Mouse (Mus musculus) adrenal gland, adult (tissue): ENCODE data around the gene Sh2b1.

ENCODE experiments used
- DNase-seq, 2 experiments: peaks; one replicate each; pipeline ENCODE4 v3.0.0; 2022 to 2023; ENCODE audit warnings: low spot score in 1 of 2; ENCODE audit not compliant: inconsistent age in 2 of 2

The Sh2b1 gene

DNA sequence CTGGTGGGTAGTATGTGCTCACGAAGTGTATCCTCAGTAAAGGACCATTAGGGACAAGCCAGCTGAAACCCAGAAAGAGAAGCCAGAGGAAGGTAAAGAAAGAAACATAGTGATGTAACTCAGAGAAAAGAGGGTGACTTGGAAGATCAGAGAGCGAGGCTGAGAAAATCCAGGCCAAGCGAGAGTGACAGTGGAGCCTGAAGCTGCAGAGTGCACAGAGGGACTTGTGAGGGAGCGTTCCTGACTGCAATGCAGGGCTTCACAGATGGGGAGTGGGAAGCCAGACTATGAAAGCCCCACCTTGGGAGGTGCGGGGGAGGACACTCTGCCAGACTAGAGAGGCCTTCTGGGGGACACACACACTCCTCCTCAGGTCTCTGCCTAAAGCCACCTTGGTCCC lies 17.0 kb downstream of the Sh2b1 start:
- DNase-seq, result no peak

DNA sequence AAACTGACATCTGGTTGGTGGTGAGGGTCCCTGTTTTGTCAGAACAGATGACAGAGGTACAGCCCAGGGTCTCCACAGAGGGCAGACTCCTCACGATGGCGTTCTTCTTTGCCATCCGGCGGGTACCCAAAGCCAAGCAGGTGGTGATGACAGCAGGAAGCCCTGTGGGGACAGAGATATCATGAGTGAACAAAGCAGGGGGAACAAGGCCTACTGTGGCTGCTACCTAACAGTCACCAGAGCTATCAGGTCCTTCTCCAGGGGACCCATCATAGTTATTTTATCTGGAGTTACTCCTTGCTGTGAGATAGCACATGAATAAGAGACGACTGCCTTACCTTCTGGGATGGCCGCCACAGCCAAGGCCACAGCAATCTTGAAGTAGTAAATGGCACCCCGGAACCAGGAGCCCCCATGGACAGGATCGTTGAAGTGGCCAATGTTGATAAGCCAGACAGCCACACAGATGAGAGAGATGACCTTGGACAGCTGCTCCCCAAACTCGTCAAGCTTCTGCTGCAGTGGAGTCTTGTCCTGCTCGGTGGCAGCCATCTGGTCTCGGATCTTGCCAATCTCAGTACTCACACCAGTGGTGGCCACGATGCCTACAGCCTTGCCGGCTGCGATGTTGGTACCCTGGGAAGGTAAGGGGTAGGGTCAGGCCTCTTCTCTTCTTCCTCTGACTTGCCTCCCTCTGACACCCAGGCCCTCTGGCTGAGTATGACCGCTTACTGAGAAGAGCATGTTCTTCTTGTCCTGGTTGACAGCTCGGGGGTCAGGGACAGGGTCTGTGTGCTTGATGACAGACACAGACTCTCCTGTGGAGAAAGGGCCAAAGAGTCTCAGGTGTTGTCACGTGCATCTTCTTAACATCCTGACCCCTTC lies 18.6 kb downstream of the Sh2b1 start:
- DNase-seq, result no peak

DNA sequence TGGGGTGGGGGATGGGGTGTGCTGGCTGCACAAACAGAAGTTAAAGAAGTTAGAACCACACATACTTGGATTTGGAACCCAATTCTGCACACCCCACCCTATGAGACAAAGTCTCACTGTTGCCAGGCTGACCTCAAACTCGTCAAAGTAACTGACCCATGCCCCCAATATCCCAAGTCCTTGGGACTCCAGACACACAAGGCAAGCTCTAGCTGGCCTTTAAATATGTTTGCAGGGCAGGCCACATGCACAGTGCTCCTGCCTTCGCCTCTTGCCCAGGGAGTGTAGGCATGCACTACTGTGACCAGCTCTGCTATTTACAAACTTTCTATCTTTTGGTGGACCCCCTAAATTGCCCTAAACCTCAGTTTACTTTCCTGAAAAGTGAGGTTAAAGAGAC lies 20.0 kb downstream of the Sh2b1 start:
- no peak for DNase-seq

DNA sequence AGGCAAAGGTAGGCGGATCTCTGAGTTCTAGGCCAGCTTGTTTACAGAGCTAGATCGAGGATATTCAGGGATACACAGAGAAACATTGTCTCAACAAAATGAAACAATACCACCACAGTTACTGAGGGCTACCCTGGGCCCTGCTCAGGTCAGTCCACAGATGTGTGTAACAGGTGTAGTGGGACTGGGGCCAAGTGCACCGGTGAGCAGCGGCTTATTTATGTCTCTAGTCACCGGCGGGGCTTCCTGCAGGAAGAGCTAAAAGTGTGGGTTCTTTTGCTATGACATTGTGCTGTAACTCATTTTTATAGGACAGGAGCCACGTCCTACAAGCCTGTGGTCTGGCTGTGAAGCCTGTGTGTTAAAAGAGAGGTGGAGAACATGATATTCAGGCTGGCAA lies 21.4 kb downstream of the Sh2b1 start:
- no peak for DNase-seq

DNA sequence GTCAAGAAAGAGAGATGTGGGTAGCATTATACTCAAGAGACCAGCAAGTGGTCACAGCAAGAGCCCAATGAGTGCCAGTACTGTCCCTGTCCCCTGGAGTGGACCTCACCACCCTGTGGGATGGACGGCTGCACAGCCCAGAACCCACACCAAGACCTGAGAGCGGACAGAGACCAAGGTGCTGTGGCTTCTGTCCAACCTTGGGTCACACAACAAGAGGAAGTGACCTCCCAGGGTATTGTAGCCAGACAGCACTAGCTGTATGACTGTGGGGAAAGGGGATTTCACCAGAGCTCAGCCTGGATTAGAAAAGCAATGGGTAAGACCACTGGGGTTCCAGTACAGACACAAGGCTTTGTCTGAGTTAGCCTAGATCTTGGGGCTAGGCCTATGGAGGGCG lies 23.0 kb downstream of the Sh2b1 start:
- DNase-seq, result no peak

DNA sequence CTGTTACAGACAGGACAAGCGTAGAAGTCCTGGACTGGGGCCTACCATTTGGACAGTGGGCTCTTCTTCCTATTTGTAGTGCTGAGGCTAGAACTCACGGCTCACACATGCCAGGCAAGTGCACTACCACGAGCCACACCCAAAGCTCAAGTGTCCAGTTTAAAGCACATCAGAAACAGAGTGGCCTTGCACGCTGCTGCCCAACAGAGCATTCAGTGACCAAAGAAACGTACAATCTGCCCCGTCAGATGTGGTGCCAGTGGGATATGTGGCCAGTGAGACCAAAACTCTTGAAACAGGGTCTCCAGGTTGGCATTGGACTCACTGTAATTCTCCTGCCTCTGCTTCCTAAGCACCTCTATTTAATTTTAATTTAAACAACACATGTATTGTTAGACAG lies 24.6 kb downstream of the Sh2b1 start:
- no peak for DNase-seq

DNA sequence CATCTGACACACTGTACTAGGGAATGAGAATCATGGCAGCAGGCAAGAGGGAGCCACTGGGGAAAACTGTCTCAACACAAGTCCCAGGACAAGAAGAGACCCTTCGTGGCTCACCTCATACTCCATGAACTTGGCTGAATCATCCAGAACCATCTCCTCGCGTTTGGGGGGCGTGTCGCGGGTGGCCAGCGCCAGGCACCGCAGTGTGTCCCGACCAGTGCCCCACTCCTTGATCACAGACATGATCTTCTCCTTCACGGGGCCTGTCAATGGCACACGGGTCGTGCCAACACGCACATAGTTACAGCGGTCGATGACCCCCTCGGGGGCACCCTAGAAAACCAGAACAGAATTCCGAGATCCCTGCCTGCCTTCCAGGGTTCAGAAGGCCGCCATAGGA lies 25.2 kb downstream of the Sh2b1 start:
- DNase-seq, result no peak

DNA sequence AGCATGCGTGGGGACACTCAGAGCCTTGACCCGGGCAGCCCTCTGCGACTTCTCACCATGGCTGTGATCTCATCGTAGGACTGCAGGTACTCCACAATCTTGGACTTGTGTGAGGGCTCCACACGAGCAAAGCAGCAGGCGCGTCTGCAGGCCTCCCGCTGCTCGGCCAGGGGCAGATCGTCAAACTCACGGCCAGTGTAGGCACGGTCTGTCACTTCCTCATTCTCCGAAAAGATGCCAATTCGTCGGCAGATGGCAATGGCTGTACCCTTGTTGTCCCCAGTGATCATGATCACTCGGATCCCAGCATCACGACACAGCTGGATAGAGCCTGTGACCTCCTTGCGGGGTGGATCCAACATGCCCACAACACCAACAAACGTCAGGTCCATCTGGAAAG lies 26.7 kb downstream of the Sh2b1 start:
- DNase-seq, result no peak

DNA sequence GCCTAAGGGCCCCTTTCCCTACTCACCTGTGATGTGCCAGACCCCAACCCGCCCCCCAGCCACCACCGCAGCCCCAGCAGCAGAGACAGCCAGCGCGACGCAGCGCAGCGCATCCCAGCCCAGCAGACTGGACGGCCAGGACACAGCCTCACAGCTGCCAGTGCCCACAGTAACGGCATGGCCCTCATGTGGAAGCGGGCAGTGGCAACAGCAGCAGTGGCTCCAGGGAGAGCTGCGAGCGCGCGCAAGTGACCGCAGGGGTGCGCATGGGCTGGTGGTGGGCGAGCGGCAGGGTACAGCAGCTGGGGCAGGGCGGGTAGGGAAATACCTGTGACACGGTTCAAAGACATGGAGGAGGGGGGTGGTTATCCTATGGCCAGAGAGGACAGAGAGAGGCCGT lies 29.0 kb downstream of the Sh2b1 start:
- no peak for DNase-seq

DNA sequence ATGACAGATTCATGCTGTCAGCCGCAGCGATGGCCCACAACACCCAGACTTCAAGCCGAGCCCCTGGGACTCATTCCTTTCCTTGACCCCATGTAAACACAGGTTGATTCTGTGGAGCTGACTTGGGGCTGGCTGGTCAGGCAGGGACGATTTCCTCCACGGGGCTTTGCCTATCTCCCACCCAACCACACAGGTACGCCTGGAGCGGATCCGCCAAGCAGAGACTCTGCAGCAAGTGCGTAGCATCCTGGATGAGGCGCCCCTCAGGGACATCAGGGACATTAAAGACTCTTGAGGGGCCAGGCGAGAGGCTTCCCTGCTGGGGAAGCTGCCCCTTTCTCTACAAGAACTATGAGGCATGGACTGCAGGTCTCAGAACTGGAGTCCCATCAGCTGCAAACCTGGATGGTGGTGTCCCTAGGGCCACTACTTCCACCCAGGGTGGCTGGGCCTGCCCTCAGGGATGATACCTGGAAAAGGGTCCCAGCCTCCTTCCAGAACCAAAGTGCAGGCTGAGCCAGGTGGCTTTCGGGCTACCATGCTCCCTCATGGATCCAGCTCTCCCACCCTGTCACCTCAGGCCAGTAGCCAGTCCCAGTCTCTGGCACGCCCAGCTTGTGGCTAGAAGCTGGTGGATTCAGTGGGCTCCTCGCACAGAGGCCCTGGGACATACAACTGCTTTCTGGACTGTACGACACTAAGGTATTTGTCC lies 30.0 kb downstream of the Sh2b1 start:
- DNase-seq, result no peak

DNA sequence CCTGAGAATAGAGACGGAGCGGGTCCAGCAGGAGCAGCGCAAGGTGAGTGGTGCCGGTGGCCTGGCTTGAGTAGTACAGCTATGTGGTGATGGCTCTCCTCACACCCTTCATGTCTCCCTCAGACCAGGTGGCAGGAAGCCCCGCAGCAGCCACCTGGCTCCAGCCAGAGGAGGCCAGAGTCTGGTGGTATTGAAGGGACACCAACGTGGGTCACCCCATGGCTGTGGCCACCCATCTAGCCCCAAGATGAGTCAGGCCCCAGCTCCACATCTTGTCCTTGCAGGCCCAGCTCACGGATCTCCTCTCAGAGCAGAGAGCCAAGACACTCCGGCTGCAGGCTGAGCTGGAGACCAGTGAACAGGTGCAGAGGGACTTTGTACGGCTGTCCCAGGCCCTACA lies 30.7 kb downstream of the Sh2b1 start:
- DNase-seq, result no peak

DNA sequence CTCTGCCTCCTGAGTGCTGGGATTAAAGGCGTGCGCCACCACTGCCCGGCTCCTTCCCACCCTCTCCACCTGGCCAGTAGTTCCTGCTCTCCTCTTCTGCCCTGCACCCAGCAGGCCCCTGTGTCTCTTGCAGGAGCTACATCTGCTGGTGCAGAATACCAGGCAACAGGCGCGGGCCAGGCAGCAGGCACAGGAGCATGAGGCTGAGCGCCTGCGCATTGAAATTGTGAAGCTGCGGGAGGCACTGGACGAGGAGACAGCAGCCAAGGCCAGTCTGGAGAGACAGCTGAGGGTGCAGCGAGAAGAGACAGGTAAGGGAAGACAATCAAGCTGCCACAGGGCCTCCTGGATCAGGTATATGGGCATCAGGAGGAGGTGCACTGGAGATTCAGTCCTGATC lies 31.2 kb downstream of the Sh2b1 start:
- DNase-seq, result no peak

DNA sequence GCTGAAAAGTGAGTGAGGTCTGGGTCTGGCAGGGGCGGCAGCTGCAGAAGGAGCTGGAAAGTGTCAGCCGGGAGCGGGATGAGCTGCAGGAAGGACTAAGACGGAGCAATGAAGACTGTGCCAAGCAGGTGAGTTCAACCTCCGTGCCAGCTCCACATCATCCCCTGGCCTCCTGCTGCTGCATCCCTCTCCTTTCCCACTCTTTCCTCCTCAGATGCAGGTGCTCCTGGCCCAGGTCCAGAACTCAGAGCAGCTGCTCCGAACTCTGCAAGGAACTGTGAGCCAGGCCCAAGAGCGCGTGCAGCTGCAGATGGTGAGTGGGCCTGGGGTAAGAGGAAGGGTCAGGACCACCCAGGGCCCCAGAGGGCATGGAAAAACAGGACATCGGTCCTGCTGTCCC lies 35.1 kb downstream of the Sh2b1 start:
- no peak for DNase-seq

DNA sequence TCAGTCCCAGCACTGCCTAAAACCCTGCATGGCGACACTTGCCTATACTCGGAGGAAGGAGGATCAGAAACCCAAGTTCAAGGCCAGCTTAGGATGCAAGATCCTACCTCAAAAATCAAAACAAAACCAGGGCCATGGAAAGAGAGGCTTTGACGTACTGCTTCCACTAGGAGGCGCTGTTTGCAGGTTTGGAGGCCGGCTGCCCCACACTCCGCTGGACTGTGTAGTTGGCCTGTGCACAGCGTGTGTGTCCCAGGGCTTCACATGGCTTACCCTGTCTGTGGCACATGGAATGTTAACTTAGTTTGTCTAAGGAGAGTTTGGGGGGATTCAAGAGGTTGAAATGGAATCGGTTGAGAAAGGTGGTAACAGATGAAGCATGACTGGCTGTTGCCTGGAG lies 38.4 kb downstream of the Sh2b1 start:
- DNase-seq, result peak; percentile 69 to 88

DNA sequence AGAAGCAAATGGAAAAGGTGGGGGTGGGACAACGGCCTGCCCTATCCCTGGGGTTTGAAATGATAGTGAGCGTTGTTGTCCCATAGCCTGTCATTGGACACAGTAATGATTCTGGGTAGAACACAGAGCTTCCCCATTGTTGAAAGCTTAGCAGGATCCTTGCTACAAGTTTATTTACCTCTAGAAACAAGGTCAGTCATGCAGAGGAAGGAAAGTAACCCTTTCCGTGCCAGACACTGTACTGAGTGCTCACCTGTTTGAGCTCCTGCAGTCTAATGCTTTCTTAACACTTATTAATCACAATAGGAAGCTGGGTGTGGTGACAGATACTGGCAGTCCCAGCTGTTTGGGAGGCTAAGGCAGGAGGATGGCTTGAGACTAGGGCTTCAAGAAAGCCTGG lies 39.4 kb downstream of the Sh2b1 start:
- peak in 1 of 2 experiments; percentile 51 for DNase-seq

DNA sequence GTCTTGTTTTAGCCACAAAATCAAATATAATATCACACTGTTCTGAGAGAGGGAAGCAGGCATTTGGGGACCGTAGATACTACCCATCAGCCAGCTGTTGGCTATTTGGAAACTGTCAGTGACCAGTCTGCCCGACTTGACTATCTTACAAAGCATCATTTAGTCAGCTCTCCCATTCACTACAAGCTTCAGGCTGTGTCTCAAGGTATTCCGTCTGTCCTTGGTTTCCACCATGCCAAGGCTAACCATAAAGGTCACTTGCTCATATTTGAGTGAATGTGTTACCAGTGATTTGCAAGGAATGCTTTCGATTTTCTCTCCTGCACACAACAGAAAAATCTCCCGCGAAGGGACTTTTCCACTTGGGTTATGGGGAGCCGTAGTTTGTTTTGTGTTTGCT lies 40.5 kb downstream of the Sh2b1 start:
- peak; percentile 78 to 90 for DNase-seq

DNA sequence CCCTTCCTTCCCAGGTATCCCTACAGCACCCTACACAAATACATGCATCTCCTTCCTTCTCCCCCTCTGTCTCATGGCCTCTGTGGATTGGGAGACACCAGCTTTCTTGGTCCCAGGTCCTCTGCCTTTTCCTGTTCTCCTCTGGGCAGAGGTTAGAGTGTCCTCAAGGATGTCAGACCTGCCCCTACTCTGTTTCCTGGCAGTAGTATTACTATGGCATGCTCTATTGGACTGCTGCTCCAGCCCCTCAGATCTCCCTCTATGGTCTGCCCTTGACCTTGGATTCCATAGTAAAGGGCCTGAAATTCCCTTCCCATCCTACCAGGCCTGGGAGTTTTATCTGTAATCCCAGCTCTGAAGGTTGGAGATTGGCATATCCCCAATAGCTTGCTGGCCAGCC lies 45.1 kb downstream of the Sh2b1 start:
- DNase-seq, result peak; percentile 34 to 61

DNA sequence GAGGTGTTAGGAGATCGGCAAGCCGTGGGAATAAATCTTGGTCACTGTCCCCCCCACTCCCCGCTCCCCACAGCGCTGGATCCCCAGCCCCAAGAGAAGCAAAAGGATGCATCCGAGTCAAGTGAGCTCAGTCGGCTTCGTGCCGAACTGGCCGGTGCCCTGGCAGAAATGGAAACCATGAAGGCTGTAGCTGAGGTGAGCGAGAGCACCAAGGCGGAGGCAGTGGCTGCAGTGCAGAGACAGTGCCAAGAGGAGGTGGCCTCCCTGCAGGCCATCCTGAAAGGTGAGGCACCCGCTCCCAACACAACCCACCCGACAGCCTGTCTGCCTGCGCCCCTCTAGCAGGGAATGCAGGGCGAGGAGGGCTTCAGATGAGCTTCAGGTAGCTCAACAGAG lies 45.7 kb downstream of the Sh2b1 start:
- DNase-seq, result no peak

DNA sequence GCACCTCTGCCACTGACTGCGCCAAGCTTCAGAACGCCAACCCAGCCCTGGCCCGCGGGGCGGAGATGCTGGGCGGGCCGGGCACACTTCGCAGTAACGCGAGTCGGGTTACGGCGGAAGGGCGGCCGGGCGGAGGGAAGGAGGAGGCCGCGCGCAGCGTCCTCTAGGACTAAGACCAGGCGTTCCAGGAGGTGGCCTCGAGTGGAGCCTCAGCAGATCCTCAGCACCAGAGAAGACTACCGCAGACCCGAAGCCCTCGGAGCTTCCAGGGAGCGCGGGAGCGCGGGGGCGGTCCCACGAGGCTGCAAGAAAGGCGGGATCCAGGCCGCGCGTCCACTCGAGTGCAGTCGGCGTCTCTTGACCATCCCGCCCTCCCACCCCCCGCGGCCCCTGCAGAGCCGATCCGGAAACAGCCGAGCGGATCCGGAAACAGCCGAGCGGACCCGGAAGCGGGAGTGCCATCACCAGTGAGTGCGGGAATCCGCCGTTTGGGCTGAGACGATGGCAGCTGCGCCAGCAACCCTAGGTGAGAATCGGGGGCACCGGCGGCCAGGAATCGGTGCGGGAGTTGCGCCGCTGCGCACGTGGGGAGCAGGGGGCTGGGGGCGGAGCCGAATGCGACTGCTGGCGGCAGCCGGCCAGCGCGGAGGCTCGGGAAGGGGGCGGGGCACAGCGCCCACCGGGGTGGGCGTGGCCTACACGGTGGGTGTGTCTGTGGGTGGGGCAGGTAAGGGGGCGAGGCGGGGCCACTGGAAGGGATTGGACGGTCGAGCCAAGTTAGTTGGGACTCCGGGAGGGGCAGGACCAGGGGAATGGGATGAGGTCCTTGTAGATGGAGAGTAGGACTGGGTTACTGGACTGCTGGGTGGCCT lies 46.4 kb downstream of the Sh2b1 start, which contains the start of gene Rabep2:
Rabep2 (plus strand) TSS at position 129 of the 872 bp plus-strand sequence.
- DNase-seq, result peak; percentile 97 to 99

DNA sequence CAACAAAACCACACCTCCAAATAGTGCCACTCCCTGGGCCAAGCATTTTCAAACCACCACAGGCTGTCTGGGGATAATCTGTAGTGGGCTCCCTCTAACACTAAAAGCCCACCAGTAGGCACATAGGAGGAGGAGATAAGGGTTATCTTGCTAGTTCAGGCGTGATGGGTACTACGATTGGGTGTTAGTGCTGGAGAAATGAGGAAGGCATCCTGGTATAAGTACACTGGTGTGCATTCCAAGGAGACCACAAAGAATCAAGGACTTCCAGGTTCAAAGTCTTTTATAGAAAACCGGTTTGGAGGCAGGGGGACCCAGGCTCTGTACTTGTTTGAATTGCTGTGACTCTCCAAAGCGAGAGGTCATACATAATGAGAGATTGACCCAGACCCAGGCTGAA lies 47.1 kb downstream of the Sh2b1 start:
- no peak for DNase-seq

DNA sequence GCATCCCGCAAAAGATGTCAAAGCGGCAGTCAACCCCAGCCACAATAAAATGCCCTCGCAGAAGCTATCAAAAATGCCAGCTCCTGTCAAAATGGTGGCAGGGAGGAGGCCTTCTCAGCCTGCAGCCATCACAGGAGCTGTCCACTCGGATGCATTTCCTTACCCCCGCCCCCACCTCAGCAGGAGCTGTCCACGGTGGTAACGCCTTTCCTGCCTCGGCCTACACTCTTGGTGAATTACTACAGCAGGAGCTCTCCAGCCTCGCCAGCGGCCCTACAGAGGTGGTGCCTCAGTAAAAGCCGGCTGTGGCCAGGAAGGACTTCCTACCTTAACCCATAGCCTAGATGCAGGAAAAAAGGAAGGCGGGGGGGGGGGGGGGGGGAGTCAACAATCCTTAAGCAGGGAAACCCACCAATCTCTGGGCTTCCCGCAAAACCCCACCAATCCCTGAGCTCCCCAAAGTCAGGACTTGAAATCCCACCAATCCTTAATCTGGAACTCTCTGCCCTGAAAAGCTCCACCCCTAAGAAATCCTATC lies 47.8 kb downstream of the Sh2b1 start:
- peak in 1 of 2 experiments; percentile 29 for DNase-seq
